Mouse (Mus musculus): ENCODE data around the gene Cpeb4. TPM values are rescaled to one million over a fixed set of nuclear protein-coding genes. Genes with fewer than 3 reads are reported as not detected.

The Cpeb4 gene
- total and polyA plus RNA-seq, 3 experiments, result 13.8 to 23.9 (median 20.1) TPM

DNA sequence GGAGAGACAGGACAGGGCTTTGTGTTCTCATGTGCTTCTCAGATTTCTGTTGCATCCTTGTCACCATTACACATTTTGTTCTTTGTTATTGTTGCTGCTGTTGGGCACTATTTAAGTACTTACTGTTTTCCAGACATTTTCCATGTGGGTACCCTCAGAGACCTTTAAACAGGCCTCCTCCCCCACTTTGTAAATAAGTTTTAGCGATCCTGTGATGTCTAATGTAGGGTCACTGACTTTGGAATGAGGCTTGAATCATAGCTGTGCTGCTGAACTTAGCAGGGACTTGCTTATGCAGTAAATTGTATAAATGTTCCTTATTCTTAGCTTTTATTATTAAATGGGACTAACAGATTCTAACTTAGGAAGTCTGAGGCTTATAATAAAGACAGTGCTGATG, 13.8 kb downstream of the Cpeb4 start:
- peaks cover 12 to 67% of the 10 kb centered on the region in 2 experiments for H3K36me3 ChIP-seq (replicated peaks in 1 of 2; ENCODE audit: control insufficient read depth in 1 of 2, insufficient read depth in 1 of 2, low read length in 1 of 2)
- H3K4me2 ChIP-seq (ENCODE audit: insufficient read depth, low read depth, poor library complexity, severe bottlenecking), result no peak overlapping the region
- H3K27me3 ChIP-seq (replicated peaks), result no peaks in the 10 kb centered on the region
- H3K9ac ChIP-seq (ENCODE audit: insufficient read depth, low read depth), result no peak overlapping the region
- peaks cover 55% of the 10 kb centered on the region for H3K79me2 ChIP-seq (replicated peaks; ENCODE audit: control insufficient read depth, extremely low read depth, insufficient read depth, poor library complexity, severe bottlenecking)
- no peak for DNase-seq (ENCODE audit: extremely low read depth)
- peaks cover 0 to 61% of the 10 kb centered on the region in 2 experiments; a peak in 2 of 4 replicates for H3K4me1 ChIP-seq (ENCODE audit: control insufficient read depth in 1 of 2, insufficient read depth in 2 of 2)
- H3K9me3 ChIP-seq (replicated peaks; ENCODE audit: low read length), result no peaks in the 10 kb centered on the region
- no peak for TF ChIP-seq E2F4 (IDR thresholded peaks at IDR 0.05; ENCODE audit: insufficient replicate concordance, low read depth, low read length)
- TF ChIP-seq RAD21 (IDR thresholded peaks at IDR 0.05; ENCODE audit: low read depth, low read length), result no peak
- no peak for TF ChIP-seq GABPA (IDR thresholded peaks at IDR 0.05; ENCODE audit: insufficient replicate concordance, low read depth, low read length)
- no peak for TF ChIP-seq NRF1 (IDR thresholded peaks at IDR 0.05; ENCODE audit: low read depth, low read length)
- TF ChIP-seq ELF1 (IDR thresholded peaks at IDR 0.05; ENCODE audit: low read depth, low read length), result no peak
- no peak for TF ChIP-seq EP300 (IDR thresholded peaks at IDR 0.05; ENCODE audit: low read length)
- TF ChIP-seq POLR2A (IDR thresholded peaks at IDR 0.05; ENCODE audit: low read depth, low read length), result no peak
- no peak for TF ChIP-seq SIN3A (IDR thresholded peaks at IDR 0.05; ENCODE audit: low read length)
- no peak for TF ChIP-seq MAX (IDR thresholded peaks at IDR 0.05; ENCODE audit: low read length)
- TF ChIP-seq ETS1 (conservative IDR thresholded peaks at IDR 0.05; ENCODE audit: low read depth, low read length), result no peak
- TF ChIP-seq JUN (IDR thresholded peaks at IDR 0.05; ENCODE audit: insufficient read depth, low read depth, low read length), result no peak
- TF ChIP-seq CHD1 (IDR thresholded peaks at IDR 0.05; ENCODE audit: low read depth, low read length), result no peak
- TF ChIP-seq ZMIZ1 (IDR thresholded peaks at IDR 0.05; ENCODE audit: low read depth, low read length), result no peak
- no peak for TF ChIP-seq SMC3 (IDR thresholded peaks at IDR 0.05; ENCODE audit: low read depth, low read length)
- no peak for TF ChIP-seq KAT2A (IDR thresholded peaks at IDR 0.05; ENCODE audit: insufficient replicate concordance, low read length)
- in situ Hi-C loops (cut with MboI; ENCODE audit: low pct_ligation_motif_present, low pct_unique_long_range_greater_than_20kb, low sequenced_read_pairs), result no loop called here
- no peak overlapping the region for H3K4me3 ChIP-seq (replicated peaks in 1 of 3; ENCODE audit: low read depth in 2 of 3, low read length in 2 of 3, poor library complexity in 1 of 3)
- dilution Hi-C loops (cut with MboI; ENCODE audit: extremely low pct_ligation_motif_present, extremely low pct_unique_long_range_greater_than_20kb, low sequenced_read_pairs), result no loop called here
- H3K27ac ChIP-seq (ENCODE audit: insufficient read depth, low read depth), result no peak overlapping the region

DNA sequence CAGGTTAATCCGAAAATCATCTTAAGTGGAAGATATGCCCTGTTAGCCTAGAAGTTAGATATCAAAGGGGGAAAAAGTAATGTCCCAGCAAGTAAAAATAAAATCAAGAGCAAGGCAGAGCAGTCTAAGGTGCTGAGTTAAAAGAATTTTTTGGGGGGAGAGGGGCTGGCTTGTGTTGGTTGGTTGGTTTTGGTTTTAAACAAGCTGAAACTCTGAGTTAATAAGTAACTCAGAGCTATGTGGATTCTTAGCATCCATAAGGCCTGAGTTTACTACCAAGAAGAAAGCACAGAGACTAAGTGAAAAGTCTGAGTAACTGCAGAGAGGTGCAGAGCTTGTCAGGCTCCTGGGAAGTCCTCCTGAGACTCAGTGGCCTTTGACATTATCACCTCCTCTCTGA, 16.2 kb downstream of the Cpeb4 start:
- DNase-seq (ENCODE audit: extremely low read depth), result no peak
- peaks cover 46% of the 10 kb centered on the region for H3K79me2 ChIP-seq (replicated peaks; ENCODE audit: control insufficient read depth, extremely low read depth, insufficient read depth, poor library complexity, severe bottlenecking)
- dilution Hi-C loops (cut with MboI; ENCODE audit: extremely low pct_ligation_motif_present, extremely low pct_unique_long_range_greater_than_20kb, low sequenced_read_pairs), result no loop called here
- in situ Hi-C loops (cut with MboI; ENCODE audit: low pct_ligation_motif_present, low pct_unique_long_range_greater_than_20kb, low sequenced_read_pairs), result no loop called here
- no peaks in the 10 kb centered on the region for H3K9me3 ChIP-seq (replicated peaks; ENCODE audit: low read length)
- H3K27me3 ChIP-seq (replicated peaks), result no peaks in the 10 kb centered on the region
- no peak for TF ChIP-seq SMC3 (IDR thresholded peaks at IDR 0.05; ENCODE audit: low read depth, low read length)
- TF ChIP-seq UBTF (IDR thresholded peaks at IDR 0.05; ENCODE audit: low read depth, low read length), result no peak
- no peak for TF ChIP-seq POLR2AphosphoS2 (IDR thresholded peaks at IDR 0.05; ENCODE audit: low read depth, low read length)
- no peak for TF ChIP-seq ZMIZ1 (IDR thresholded peaks at IDR 0.05; ENCODE audit: low read depth, low read length)
- TF ChIP-seq ZC3H11A (IDR thresholded peaks at IDR 0.05; ENCODE audit: low read depth, low read length), result no peak
- TF ChIP-seq MAFK (IDR thresholded peaks at IDR 0.05; ENCODE audit: insufficient replicate concordance, low read length), result no peak
- no peak for TF ChIP-seq E2F4 (IDR thresholded peaks at IDR 0.05; ENCODE audit: insufficient replicate concordance, low read depth, low read length)
- TF ChIP-seq HCFC1 (IDR thresholded peaks at IDR 0.05; ENCODE audit: low read depth, low read length), result no peak
- no peak for TF ChIP-seq CHD2 (IDR thresholded peaks at IDR 0.05; ENCODE audit: low read length)
- no peak overlapping the region for H3K27ac ChIP-seq (ENCODE audit: insufficient read depth, low read depth)
- no peak overlapping the region for H3K9ac ChIP-seq (ENCODE audit: insufficient read depth, low read depth)
- no peak overlapping the region for H3K4me3 ChIP-seq (replicated peaks in 1 of 3; ENCODE audit: low read depth in 2 of 3, low read length in 2 of 3, poor library complexity in 1 of 3)
- peaks cover 0 to 50% of the 10 kb centered on the region in 2 experiments; a peak in 2 of 4 replicates for H3K4me1 ChIP-seq (ENCODE audit: control insufficient read depth in 1 of 2, insufficient read depth in 2 of 2)
- no peak overlapping the region for H3K4me2 ChIP-seq (ENCODE audit: insufficient read depth, low read depth, poor library complexity, severe bottlenecking)
- H3K36me3 ChIP-seq (replicated peaks in 1 of 2; ENCODE audit: control insufficient read depth in 1 of 2, insufficient read depth in 1 of 2, low read length in 1 of 2), result peaks cover 20 to 71% of the 10 kb centered on the region in 2 experiments
